Mouse (Mus musculus) CD4-positive, CD25-positive, alpha-beta regulatory T cell, adult 2 months (primary cell): ENCODE results near the gene Samd4b.
A peak's percentile ranks its signal among the peaks of the same experiment; 100 is the strongest.

Experiments used
- DNase-seq: peaks from one replicate; pipeline ENCODE4 v3.0.0-alpha.2; 2012; ENCODE audit warnings: low read depth, low spot score

Samd4b gene

GRCm38 (mm10) chr7:28378769-28379651, 218.9 kb downstream of the Samd4b start:
- DNase-seq = peak; percentile 96

- peak; percentile 76 for DNase-seq
Observed at GRCm38 (mm10) chr7:28378066-28378690, 219.8 kb downstream of the Samd4b start.

GRCm38 (mm10) chr7:28377190-28378065, 220.5 kb downstream of the Samd4b start:
- DNase-seq = peak; percentile 57

- DNase-seq = peak; percentile 90
Observed at GRCm38 (mm10) chr7:28376011-28376771, 221.8 kb downstream of the Samd4b start.

- peak; percentile 95 for DNase-seq
Observed at GRCm38 (mm10) chr7:28375176-28375921, 222.6 kb downstream of the Samd4b start.

- peak; percentile 66 for DNase-seq
Observed at GRCm38 (mm10) chr7:28374647-28375046, 223.3 kb downstream of the Samd4b start.

- DNase-seq = peak; percentile 46
Observed at GRCm38 (mm10) chr7:28373891-28374495, 224.0 kb downstream of the Samd4b start.

GRCm38 (mm10) chr7:28373131-28373581, 224.8 kb downstream of the Samd4b start:
- DNase-seq = peak; percentile 94

GRCm38 (mm10) chr7:28372251-28373108, 225.5 kb downstream of the Samd4b start, which contains the start of gene Plekhg2:
Plekhg2 (minus strand) TSS chr7:28372599.
- DNase-seq = peak; percentile 99

- peak; percentile 63 for DNase-seq
Observed at GRCm38 (mm10) chr7:28371514-28371989, 226.4 kb downstream of the Samd4b start.

- peak; percentile 39 for DNase-seq
Observed at GRCm38 (mm10) chr7:28370977-28371513, 226.9 kb downstream of the Samd4b start.

GRCm38 (mm10) chr7:28370051-28370450, 227.9 kb downstream of the Samd4b start:
- no peak for DNase-seq

GRCm38 (mm10) chr7:28368276-28368920, 229.5 kb downstream of the Samd4b start:
- DNase-seq = no peak

GRCm38 (mm10) chr7:28367663-28368275, 230.2 kb downstream of the Samd4b start:
- DNase-seq = no peak

- DNase-seq = no peak
Observed at GRCm38 (mm10) chr7:28362441-28363060, 235.4 kb downstream of the Samd4b start.

- DNase-seq = no peak
Observed at GRCm38 (mm10) chr7:28361647-28362341, 236.2 kb downstream of the Samd4b start.
